Mouse (Mus musculus) Patski (cell line): Measurements from ENCODE around the gene Kalrn. TPM values are rescaled to one million over a fixed set of nuclear protein-coding genes. Genes with fewer than 3 reads are reported as not detected.

Experiments used
- ATAC-seq: fragments of 100-300 bp; one replicate; pipeline ENCODE4 v1.8.0; 2021
- CTCF ChIA-PET: fragments of 350-600 bp; sonication (Branson Sonifier 250); formaldehyde crosslinking; loops from one replicate; lab custom pipeline; 2022; ENCODE audit warnings: inconsistent platforms; lab: Charles Lee
- POLR2A ChIA-PET: fragments of 350-600 bp; sonication (Branson Sonifier 250); formaldehyde crosslinking; loops from one replicate; lab custom pipeline; 2022; ENCODE audit warnings: antibody characterized with exemption, inconsistent platforms; lab: Charles Lee
- DNase-seq: peaks from one replicate; pipeline ENCODE4 v3.0.0-alpha.2; 2011; ENCODE audit warnings: low read depth, low spot score
- H3K27me3 ChIP-seq: fragments of 371-371 bp; one replicate; pipeline ENCODE4 v1.5.1; 2021
- CTCF ChIP-seq: fragments of 100-300 bp; IDR thresholded peaks from one replicate; pipeline ENCODE4 v1.5.1; 2021
- in situ Hi-C: fragments of 300-500 bp; cut with MboI; formaldehyde crosslinking; loops from 3 replicates; pipeline ENCODE4 v1.11.1; 2018; ENCODE audit warnings: low pct_unique_long_range_greater_than_20kb, mixed read lengths
- polyA plus RNA-seq: library from polyadenylated mRNA; unstranded; gene quantifications from one replicate; pipeline ENCODE4 v1.2.3, GENCODE M21; 2021

The Kalrn gene
- polyA plus RNA-seq, 1 experiment from 2014 or later, result 25.1 TPM

GRCm38 (mm10) chr16:34487823-34488222, 85.5 kb downstream of the Kalrn start:
- CTCF ChIA-PET, result no interaction called here
- in situ Hi-C loops, result no loop called here
- DNase-seq, result no peak
- POLR2A ChIA-PET, result no interaction called here
- no peak for ATAC-seq
- TF ChIP-seq CTCF, result no peak
- no peaks in the 10 kb centered on the region for H3K27me3 ChIP-seq

GRCm38 (mm10) chr16:34487268-34487667, 86.1 kb downstream of the Kalrn start:
- in situ Hi-C loops, result no loop called here
- TF ChIP-seq CTCF, result no peak
- DNase-seq (no peak), ATAC-seq (no peak)
- CTCF ChIA-PET, result no interaction called here
- no peaks in the 10 kb centered on the region for H3K27me3 ChIP-seq
- POLR2A ChIA-PET, result no interaction called here

GRCm38 (mm10) chr16:34485483-34485882, 87.8 kb downstream of the Kalrn start:
- ATAC-seq, result no peak
- DNase-seq, result no peak
- H3K27me3 ChIP-seq, result no peaks in the 10 kb centered on the region
- POLR2A ChIA-PET, result interaction anchor here (1.1 kb wide), 1 partner anchor 9 kb away, joined by 4 read pairs; no protein-coding TSS in a partner anchor
- CTCF ChIA-PET, result no interaction called here
- in situ Hi-C loops, result no loop called here
- TF ChIP-seq CTCF, result no peak

GRCm38 (mm10) chr16:34484921-34485320, 88.4 kb downstream of the Kalrn start:
- DNase-seq (no peak), ATAC-seq (no peak)
- in situ Hi-C loops, result no loop called here
- H3K27me3 ChIP-seq, result no peaks in the 10 kb centered on the region
- ChIA-PET CTCF (interaction anchor here (1.0 kb wide), 1 partner anchor 9 kb away, joined by 3 read pairs; no protein-coding TSS in a partner anchor), POLR2A (interaction anchor here (0.9 to 1.1 kb wide), 2 partner anchors 9 to 15 kb away, joined by 3 to 4 read pairs; no protein-coding TSS in a partner anchor)
- TF ChIP-seq CTCF, result no peak

GRCm38 (mm10) chr16:34484213-34484612, 89.1 kb downstream of the Kalrn start:
- DNase-seq (no peak), ATAC-seq (no peak)
- TF ChIP-seq CTCF, result no peak
- no peaks in the 10 kb centered on the region for H3K27me3 ChIP-seq
- in situ Hi-C loops, result no loop called here
- ChIA-PET CTCF (interaction anchor here (1.0 kb wide), 1 partner anchor 8 kb away, joined by 3 read pairs; no protein-coding TSS in a partner anchor), POLR2A (interaction anchor here (0.6 to 0.9 kb wide), 2 partner anchors 14 to 179 kb away, joined by 3 to 5 read pairs; no protein-coding TSS in a partner anchor)

- no peak for TF ChIP-seq CTCF
- in situ Hi-C loops, result no loop called here
- no peaks in the 10 kb centered on the region for H3K27me3 ChIP-seq
- CTCF ChIA-PET, result no interaction called here
- POLR2A ChIA-PET, result no interaction called here
- DNase-seq (no peak), ATAC-seq (no peak)
These were observed 89.6 kb downstream of the Kalrn start for GRCm38 (mm10) chr16:34483716-34484115.

- ATAC-seq (no peak), DNase-seq (no peak)
- in situ Hi-C loops, result no loop called here
- CTCF ChIA-PET, result no interaction called here
- POLR2A ChIA-PET, result interaction anchor here (0.5 kb wide), 1 partner anchor 45 kb away, joined by 3 read pairs; no protein-coding TSS in a partner anchor
- no peak for TF ChIP-seq CTCF
- no peaks in the 10 kb centered on the region for H3K27me3 ChIP-seq
These were observed 98.6 kb downstream of the Kalrn start for GRCm38 (mm10) chr16:34474741-34475140.

- CTCF ChIA-PET, result no interaction called here
- no peak for TF ChIP-seq CTCF
- POLR2A ChIA-PET, result no interaction called here
- H3K27me3 ChIP-seq, result no peaks in the 10 kb centered on the region
- in situ Hi-C loops, result no loop called here
- no peak for ATAC-seq
- DNase-seq, result no peak
These were observed 99.4 kb downstream of the Kalrn start for GRCm38 (mm10) chr16:34473891-34474290.

GRCm38 (mm10) chr16:34471441-34471840, 101.9 kb downstream of the Kalrn start:
- H3K27me3 ChIP-seq, result no peaks in the 10 kb centered on the region
- ChIA-PET POLR2A (no interaction called here), CTCF (no interaction called here)
- DNase-seq (no peak), ATAC-seq (no peak)
- TF ChIP-seq CTCF, result no peak
- in situ Hi-C loops, result no loop called here

- no peak for DNase-seq
- in situ Hi-C loops, result no loop called here
- no peaks in the 10 kb centered on the region for H3K27me3 ChIP-seq
- TF ChIP-seq CTCF, result no peak
- no peak for ATAC-seq
- CTCF ChIA-PET, result no interaction called here
- POLR2A ChIA-PET, result interaction anchor here (0.9 kb wide), 1 partner anchor 14 kb away, joined by 3 read pairs; no protein-coding TSS in a partner anchor
These were observed 103.0 kb downstream of the Kalrn start for GRCm38 (mm10) chr16:34470343-34470742.

- TF ChIP-seq CTCF, result no peak
- CTCF ChIA-PET, result interaction anchor here (0.7 to 1.4 kb wide), 2 partner anchors 23 to 197 kb away, joined by 3 to 4 read pairs; no protein-coding TSS in a partner anchor
These were observed 104.0 kb downstream of the Kalrn start for GRCm38 (mm10) chr16:34469277-34469868.

More at GRCm38 (mm10) chr16:34469277-34469868, 104.0 kb downstream of the Kalrn start:
- in situ Hi-C loops, result no loop called here
- ATAC-seq (no peak), DNase-seq (no peak)
- H3K27me3 ChIP-seq, result no peaks in the 10 kb centered on the region
- POLR2A ChIA-PET, result no interaction called here
